Mouse (Mus musculus) myocyte (in vitro differentiated cells): Measurements from ENCODE around the gene Gm17720.

Experiments
- CEBPB ChIP-seq: IDR thresholded peaks from 2 replicates; pipeline ENCODE4 v1.6.1; 2011; ENCODE audit warnings: mild to moderate bottlenecking, moderate library complexity; ENCODE audit not compliant: poor library complexity, insufficient read depth, severe bottlenecking
- E2F4 ChIP-seq: IDR thresholded peaks from one replicate; pipeline ENCODE4 v1.6.1; 2011; ENCODE audit warnings: mild to moderate bottlenecking, control low read depth, moderate library complexity; ENCODE audit not compliant: insufficient read depth
- MAX ChIP-seq: IDR thresholded peaks from one replicate; pipeline ENCODE4 v1.6.1; 2011; ENCODE audit warnings: low read depth, mild to moderate bottlenecking, control low read depth
- MYOD1 ChIP-seq, 3 experiments: IDR thresholded peaks; one replicate each; pipeline ENCODE4 v1.6.1; 2011; ENCODE audit warnings: control low read depth in 2 of 3, low read depth in 2 of 3, mild to moderate bottlenecking in 2 of 3, moderate library complexity in 1 of 3; ENCODE audit not compliant: insufficient read length in 2 of 3, control insufficient read depth in 1 of 3
- MYOG ChIP-seq, 3 experiments: IDR thresholded peaks; one replicate each; pipeline ENCODE4 v1.6.1; 2011; ENCODE audit warnings: control low read depth in 2 of 3, low read depth in 2 of 3, mild to moderate bottlenecking in 2 of 3; ENCODE audit not compliant: insufficient read length in 2 of 3, control insufficient read depth in 1 of 3, insufficient read depth in 1 of 3
- POLR2A ChIP-seq: IDR thresholded peaks from one replicate; pipeline ENCODE4 v1.6.1; 2011; ENCODE audit warnings: low read depth, mild to moderate bottlenecking, control low read depth, moderate library complexity; ENCODE audit not compliant: insufficient read length
- POLR2AphosphoS2 ChIP-seq: IDR thresholded peaks from one replicate; pipeline ENCODE4 v1.6.1; 2011; ENCODE audit warnings: low read depth, control low read depth; ENCODE audit not compliant: insufficient read length
- REST ChIP-seq: IDR thresholded peaks from one replicate; pipeline ENCODE4 v1.6.1; 2011; ENCODE audit warnings: mild to moderate bottlenecking, control low read depth, moderate library complexity; ENCODE audit not compliant: insufficient read depth, insufficient read length
- SRF ChIP-seq: IDR thresholded peaks from one replicate; pipeline ENCODE4 v1.6.1; 2011; ENCODE audit warnings: low read depth; ENCODE audit not compliant: control insufficient read depth, insufficient read length
- TCF12 ChIP-seq: IDR thresholded peaks from one replicate; pipeline ENCODE4 v1.6.1; 2011; ENCODE audit warnings: mild to moderate bottlenecking, control low read depth; ENCODE audit not compliant: poor library complexity, insufficient read depth, severe bottlenecking
- TCF3 ChIP-seq: IDR thresholded peaks from one replicate; pipeline ENCODE4 v1.6.1; 2011; ENCODE audit warnings: low read depth, control low read depth; ENCODE audit not compliant: insufficient read length
- USF1 ChIP-seq: IDR thresholded peaks from one replicate; pipeline ENCODE4 v1.6.1; 2011; ENCODE audit warnings: low read depth, mild to moderate bottlenecking, control low read depth, moderate library complexity

GRCm38 (mm10) chr8:110040509-110040908, 62.0 kb downstream of the Gm17720 start:
- TF ChIP-seq POLR2A (no peak), MYOG (IDR thresholded peaks at IDR 0.05; ENCODE audit: control insufficient read depth in 1 of 3, insufficient read depth in 1 of 3, insufficient read length in 2 of 3, low read depth in 2 of 3) (no peak), POLR2AphosphoS2 (no peak), E2F4 (no peak), MAX (no peak), SRF (no peak), USF1 (no peak), CEBPB (no peak), TCF12 (no peak), MYOD1 (IDR thresholded peaks at IDR 0.05; ENCODE audit: control insufficient read depth in 1 of 3, insufficient read length in 2 of 3, low read depth in 2 of 3) (no peak), TCF3 (no peak), REST (no peak)
